Mouse (Mus musculus): Measurements from ENCODE around the gene Krt71.

Krt71 gene

GRCm38 (mm10) chr15:101688161-101688560 is 54.7 kb downstream of the Krt71 start:
- no peak for DNase-seq (ENCODE audit: low read depth)
